Mouse (Mus musculus): ENCODE data around the gene Slc9b1.

Slc9b1 gene

DNA sequence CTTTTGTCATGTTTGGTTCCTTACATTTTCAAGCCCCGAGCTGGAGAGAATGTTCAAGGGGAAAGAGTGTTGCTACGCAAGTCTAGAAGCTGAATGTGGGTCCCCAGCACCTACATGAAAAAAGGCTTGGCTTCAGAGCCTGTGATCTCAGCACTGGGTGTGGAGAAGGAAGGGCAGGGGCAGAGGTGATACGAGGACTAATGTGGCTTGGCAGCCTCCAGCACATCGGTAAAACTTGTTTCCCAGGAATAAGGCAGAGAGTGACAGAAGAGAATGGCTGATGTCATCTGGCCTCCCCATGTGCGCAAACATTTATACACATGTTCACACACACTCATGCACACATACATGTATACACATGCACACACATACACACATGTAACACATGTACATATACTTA lies 47.3 kb downstream of the Slc9b1 start:
- no peak for DNase-seq

DNA sequence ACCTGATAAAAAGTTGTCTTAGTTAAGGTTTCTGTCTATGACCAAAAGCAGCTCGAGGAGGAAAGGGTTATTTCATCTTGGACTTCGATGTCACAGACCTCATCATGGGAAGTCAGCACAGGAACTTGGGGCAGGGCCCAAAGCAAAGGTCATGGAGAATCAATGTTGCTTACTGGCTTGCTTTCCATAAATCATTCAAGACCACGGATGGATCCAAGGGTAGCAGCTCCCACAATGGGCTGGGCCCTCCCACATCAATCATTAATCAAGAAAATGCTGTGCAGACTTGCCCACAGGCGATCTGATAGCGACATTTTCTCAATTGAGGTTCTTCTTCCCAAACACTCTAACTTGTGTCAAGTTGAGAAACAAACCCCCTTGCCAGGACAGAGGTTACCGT lies 48.3 kb downstream of the Slc9b1 start:
- DNase-seq, result no peak

DNA sequence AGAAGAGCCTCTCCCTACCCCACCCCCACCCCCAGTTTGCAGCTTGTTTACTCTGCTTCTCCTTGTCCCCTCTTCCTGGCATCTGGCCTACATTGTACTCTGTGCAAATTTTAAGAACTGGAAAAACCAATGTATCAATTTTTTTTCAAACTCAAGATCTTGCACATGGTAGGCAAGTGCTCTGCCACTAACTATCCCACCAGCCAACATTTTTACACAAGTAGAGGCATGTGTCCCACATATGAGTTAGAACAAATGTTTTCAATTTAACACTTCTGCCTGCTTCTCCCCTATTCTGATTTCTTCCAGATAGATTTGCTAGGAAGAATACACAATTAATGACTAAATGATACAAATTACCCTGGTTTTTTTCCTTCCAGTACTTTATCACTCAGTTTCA lies 49.3 kb downstream of the Slc9b1 start:
- DNase-seq, result no peak

- DNase-seq, result peak; percentile 97
Measured at GRCm38 (mm10) chr3:135402201-135402658, 54.4 kb downstream of the Slc9b1 start.

DNA sequence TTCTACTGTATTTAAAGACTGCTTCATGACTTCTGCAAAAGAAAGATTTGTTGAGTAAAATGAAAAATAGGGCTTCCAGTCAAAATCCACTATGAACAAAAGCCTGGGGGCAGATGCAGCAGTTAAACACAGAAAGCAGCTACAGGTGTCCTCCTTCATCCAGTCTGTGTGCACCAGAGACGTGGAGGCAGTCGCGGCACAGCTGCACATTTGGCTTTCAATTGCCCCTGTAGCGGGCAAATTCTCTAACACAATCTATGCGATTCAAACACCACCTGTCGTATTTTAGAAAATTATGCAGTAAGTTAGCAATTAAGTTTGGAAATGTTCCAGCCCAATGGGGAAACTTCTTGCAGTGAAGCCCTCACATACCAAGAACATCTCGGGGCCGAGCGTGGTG lies 55.4 kb downstream of the Slc9b1 start:
- peak; percentile 67 for DNase-seq

DNA sequence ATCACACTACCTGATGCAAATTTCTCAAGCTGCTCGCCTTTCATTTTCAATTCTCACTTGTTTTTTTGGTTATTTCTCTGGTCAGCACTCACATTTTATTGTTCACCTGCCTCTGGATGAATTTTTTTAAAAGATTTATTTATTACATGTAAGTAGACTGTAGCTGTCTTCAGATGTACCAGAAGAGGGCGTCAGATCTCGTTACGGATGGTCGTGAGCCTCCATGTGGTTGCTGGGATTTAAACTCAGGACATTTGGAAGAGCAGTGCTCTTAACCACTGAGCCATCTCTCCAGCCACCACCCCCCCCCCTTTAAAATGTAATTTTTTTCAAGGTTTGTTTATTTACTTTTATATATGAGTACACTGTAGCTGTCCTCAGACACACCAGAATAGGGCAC lies 56.0 kb downstream of the Slc9b1 start:
- DNase-seq, result no peak

- no peak for DNase-seq
Measured at GRCm38 (mm10) chr3:135404599-135404998, 56.8 kb downstream of the Slc9b1 start.

DNA sequence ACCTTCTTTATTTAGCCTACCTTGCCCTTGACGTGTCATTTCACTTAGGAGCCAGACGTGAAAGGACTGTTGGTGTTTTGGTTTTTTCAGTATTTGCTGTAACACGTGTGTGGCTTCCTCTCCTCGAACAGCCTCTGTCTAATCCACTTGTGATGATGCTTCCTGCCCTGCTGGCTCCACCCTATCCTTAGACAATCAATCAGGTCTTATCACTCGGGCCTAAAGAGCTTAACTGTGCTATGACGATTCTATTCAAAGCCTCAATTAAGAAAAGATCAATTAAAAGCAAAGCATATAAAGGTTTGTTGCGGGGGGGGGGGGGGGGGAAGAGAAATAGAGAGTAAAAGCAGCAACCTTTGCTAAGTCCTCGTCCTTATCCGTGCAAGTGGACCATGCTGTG lies 59.5 kb downstream of the Slc9b1 start:
- no peak for DNase-seq

DNA sequence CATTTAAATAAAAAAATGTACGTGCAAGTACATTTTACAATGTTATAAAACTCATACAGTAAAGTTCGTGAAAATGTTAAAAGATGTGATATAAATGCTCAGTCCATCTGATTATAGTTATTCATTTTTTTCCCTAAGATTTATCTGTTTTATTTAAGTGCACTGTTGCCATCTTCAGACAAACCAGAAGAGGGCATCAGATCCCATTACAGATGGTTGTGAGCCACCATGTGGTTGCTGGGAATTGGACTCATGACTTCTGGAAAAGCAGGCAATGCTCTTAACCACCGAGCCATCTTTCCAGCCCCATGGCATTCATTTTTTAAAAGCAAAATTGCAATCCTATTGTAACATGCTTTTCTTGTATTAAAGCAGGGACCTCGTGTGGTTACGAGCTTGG lies 61.4 kb downstream of the Slc9b1 start:
- DNase-seq, result no peak

DNA sequence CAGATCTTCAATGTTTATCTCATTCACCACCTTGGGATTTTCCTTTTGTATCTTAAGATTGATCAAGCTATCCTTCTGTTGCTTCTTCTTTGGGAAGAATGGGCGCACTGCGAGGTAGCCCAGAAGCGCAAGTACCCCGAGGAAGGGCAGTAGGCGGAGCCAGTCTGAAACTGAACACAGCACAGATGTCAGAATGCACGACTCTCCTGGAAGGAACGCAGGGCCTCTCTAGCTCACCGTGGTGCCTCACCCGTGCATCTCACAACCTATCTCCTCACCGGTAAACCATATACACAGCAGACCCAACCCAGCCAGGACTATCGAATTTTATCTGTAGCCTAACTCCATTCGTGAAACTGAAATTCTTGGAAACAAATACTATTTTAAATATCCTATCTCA lies 63.2 kb downstream of the Slc9b1 start:
- no peak for DNase-seq

GRCm38 (mm10) chr3:135411824-135412223 lies 64.0 kb downstream of the Slc9b1 start:
- no peak for DNase-seq

- no peak for DNase-seq
Measured at GRCm38 (mm10) chr3:135417245-135417644, 69.4 kb downstream of the Slc9b1 start.

DNA sequence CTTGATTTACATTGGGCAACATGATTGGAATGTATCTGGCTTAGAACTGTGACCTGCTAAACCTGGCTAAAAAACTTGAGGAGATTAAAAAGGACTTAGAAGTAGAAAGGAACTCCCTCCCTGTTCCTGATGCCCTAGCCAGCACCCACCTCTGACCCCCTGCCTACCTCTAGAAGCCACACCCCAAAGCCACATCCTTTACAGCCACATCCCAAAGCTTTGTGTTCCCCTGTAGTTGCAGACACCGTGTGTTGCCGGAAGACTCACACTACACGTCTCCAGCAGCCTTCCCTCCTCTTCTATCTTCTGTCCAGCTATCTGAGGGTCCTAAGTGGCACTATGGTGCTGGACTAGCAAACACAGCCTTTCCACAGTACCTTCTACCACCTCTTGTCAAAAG lies 70.0 kb downstream of the Slc9b1 start:
- DNase-seq, result peak; percentile 41

- no peak for DNase-seq
Measured at GRCm38 (mm10) chr3:135420542-135421309, 72.9 kb downstream of the Slc9b1 start.

- no peak for DNase-seq
Measured at GRCm38 (mm10) chr3:135421310-135421594, 73.4 kb downstream of the Slc9b1 start.

- DNase-seq, result no peak
Measured at GRCm38 (mm10) chr3:135422232-135422855, 74.5 kb downstream of the Slc9b1 start.

DNA sequence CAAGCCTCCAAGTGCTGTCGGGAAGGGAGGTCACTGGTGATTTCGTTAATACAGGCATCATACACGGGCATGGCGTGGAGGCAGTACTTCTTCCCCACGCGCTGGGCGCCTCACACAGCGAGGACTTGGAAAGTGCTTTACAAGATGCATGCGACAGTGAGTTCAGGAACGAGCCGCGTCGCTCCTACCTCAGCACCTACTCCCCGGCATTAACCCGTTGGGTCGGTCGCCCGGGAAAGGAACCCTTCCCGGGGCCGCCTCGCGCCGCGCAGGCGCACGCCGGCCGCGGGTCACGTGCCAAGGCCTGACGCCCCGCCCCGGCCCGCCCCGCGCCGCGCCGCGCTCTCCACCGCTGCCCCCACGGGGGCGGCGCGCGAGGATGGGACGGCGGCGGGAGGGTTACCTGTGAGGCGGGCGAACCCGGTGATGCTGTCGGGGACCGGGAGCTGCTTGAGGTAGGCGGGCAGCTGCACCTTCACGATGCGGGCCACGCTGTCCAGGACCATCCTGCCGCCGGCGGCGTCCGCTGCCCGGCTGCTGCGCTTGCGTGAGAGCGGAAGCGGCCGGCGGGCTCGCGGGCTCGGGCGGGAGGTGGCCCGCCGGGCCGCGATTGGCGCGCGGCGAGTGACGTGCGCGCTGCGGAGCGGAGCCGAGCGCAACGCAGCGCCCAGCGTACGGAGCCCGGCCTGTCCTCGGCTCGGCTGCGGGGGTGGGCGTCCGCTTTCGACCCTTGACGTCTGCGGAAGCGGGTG lies 75.2 kb downstream of the Slc9b1 start:
- DNase-seq, result peak; percentile 92

DNA sequence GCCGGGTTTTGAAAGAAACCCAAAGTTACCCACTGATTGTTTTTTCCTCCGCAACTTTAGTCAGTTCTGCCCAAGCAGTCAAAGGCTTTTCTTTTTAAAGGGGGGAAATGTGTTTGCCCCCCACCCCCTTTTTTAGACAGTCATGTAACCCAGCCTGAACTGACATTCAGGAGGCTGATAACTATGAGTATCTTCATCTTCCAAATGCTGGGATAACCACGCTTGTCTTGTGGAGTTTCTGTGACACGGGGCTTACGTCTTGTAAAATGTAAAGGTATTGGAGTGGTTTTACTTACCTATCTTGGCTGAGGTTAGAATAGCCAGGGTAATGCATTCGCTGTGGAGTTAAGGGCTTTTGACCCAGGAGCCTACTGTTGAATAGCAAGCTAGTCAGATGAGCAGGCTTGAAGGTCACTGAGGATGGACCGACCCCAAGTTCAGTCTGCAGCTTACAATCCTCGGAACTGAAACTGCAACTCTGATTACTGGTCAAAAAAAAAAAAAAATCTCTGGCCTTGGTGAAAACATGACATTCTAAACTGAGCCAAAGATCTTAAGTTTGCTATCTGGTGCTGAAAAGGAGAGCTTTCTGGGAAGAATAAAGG lies 75.9 kb downstream of the Slc9b1 start, which contains the start of gene Cisd2:
Gene Cisd2, minus strand, starts transcription at position 318 of the 605 bp plus-strand sequence.
- no peak for DNase-seq

GRCm38 (mm10) chr3:135436901-135437616 lies 89.2 kb downstream of the Slc9b1 start:
- DNase-seq, result no peak

DNA sequence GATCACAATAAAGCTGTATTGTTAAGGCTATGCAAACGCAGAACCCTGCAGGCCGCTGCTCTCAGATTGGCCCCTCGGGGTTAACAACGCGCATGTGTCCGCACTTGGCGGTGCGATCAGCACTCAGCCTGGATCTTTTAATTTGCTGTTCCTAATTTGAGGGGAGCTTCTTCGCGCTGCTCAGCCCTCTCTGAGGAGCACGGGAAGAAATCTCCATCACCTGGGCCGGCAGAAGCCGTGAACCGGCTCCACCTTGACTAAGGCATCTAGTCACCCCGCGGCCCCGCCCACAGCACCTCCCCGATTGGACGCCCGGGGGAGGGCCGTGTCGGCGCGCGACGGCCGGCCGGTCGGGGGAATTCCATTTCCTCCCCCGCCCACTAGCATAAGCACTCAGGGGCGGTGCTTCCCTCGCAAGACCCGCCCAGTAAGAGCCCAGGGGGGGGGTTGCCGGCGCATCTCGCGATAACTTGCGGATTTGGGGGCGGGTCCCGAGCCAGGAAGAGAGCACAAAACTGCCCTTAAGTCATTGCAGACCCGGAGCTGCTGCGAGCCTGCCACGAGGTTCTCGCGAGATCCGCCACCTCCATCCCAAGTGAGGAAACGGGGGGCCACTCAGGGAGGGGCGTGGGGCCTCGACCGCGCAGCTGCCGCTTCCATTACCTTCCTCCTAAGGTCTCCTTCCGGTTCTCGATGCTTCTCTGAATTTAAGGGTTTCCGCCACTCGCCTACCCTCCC lies 90.1 kb downstream of the Slc9b1 start, which contains the start of gene Ube2d3:
Gene Ube2d3, plus strand, starts transcription at position 392 of the 738 bp plus-strand sequence.
- DNase-seq, result peak; percentile 99

- DNase-seq, result peak; percentile 98
Measured at GRCm38 (mm10) chr3:135438531-135438912, 90.7 kb downstream of the Slc9b1 start.

Measured in thymus, postnatal 4 days (tissue).